Mouse (Mus musculus) thymus, adult 2 months (tissue): ENCODE results near the gene Zan. TPM values are rescaled to one million over a fixed set of nuclear protein-coding genes. Genes with fewer than 3 reads are reported as not detected.

Experiments
- DNase-seq: peaks from one replicate; pipeline ENCODE4 v3.0.0; 2021
- H3K27ac ChIP-seq: fragments of 200-500 bp; 2 replicates; pipeline ENCODE4 v1.5.1; 2012; ENCODE audit warnings: low read length, control low read depth; ENCODE audit not compliant: control insufficient read depth, insufficient read depth
- H3K27me3 ChIP-seq: fragments of 200-500 bp; 2 replicates; pipeline ENCODE4 v1.6.1; 2012; ENCODE audit warnings: mild to moderate bottlenecking, low read length, moderate library complexity, mixed read lengths; ENCODE audit not compliant: control insufficient read depth, insufficient read depth
- H3K36me3 ChIP-seq: fragments of 200-500 bp; 2 replicates; pipeline ENCODE4 v1.6.1; 2012; ENCODE audit warnings: mild to moderate bottlenecking, low read length, moderate library complexity; ENCODE audit not compliant: control insufficient read depth, insufficient read depth
- H3K4me1 ChIP-seq: fragments of 200-500 bp; replicated peaks from 2 replicates; pipeline ENCODE4 v1.6.1; 2012; ENCODE audit warnings: low read length; ENCODE audit not compliant: control insufficient read depth, insufficient read depth
- H3K4me3 ChIP-seq: fragments of 200-500 bp; 2 replicates; pipeline ENCODE4 v1.5.1; 2012; ENCODE audit warnings: mild to moderate bottlenecking, low read length, control low read depth, moderate library complexity; ENCODE audit not compliant: control insufficient read depth, insufficient read depth
- CTCF ChIP-seq: fragments of 200-500 bp; IDR thresholded peaks from 2 replicates; pipeline ENCODE4 v1.5.1; 2012; ENCODE audit warnings: mild to moderate bottlenecking, control low read depth, low read length, moderate library complexity, borderline replicate concordance; ENCODE audit not compliant: control insufficient read depth, poor library complexity, insufficient read depth; ENCODE audit errors: extremely low read depth
- POLR2A ChIP-seq: fragments of 200-500 bp; IDR thresholded peaks from 2 replicates; pipeline ENCODE4 v1.6.1; 2012; ENCODE audit warnings: mild to moderate bottlenecking, low read length, control low read depth, moderate library complexity; ENCODE audit not compliant: control insufficient read depth, poor library complexity, insufficient read depth; ENCODE audit errors: extremely low read depth
- WGBS: fragments of 180-500 bp; shearing (Covaris S2); methylation state at CpG from one replicate; pipeline ENCODE4 v1.1.7; 2018; 5-methylcytosine and 5-hydroxymethylcytosine counted together
- polyA plus RNA-seq: library from polyadenylated mRNA; depleted of rRNA; stranded (reverse); fragments of >200 nt; gene quantifications from 2 replicates; pipeline ENCODE4 v1.2.3, GENCODE M21; 2012

Zan gene
- polyA plus RNA-seq, 1 experiment = 0.36 TPM

DNA sequence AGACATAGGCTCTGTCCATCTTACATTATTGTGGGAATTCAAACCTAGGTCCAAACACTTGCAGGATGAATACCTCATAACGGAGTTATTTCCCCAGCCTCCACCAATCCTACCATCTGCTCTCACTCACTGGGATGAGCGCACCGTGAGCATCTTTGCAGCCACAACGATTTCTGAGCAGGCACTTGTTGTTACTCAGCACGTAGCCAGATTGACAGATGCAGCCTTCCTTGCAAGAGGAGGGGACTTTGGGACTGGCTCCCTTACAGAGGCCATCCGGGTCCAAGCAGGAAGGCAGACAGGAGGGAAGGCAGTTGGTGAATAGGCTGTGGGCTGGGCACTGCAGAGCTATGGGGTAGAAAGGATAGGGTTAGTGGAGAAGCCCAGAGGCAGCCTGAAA, 67.4 kb downstream of the Zan start:
- Histone ChIP-seq H3K27ac (no peak overlapping the region), H3K4me1 (no peaks in the 10 kb centered on the region), H3K27me3 (no peaks in the 10 kb centered on the region), H3K36me3 (no peaks in the 10 kb centered on the region), H3K4me3 (no peak overlapping the region)
- no peak for DNase-seq
- WGBS = 90% methylated on average over 6 of the region's 6 CpGs
- TF ChIP-seq CTCF = no peak
- TF ChIP-seq POLR2A = no peak

DNA sequence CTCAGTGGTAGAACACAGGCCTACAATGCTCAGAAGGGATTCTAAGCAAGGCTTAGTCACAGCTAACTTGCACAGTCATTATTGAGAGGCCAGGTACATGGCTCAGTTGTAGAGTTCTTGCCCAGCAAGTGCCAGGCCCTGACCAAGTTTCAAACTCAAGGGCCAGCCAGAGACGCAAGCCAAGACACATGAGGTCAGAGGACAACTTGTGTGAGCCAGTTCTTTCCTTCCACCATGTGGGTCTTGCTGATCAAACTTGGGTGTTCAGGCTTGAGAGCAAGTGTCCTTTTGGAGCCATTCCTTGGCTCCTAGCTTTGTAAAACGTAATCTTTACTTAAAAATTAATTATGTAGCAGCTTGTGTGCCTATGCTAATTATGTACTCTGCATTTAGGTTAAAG, 72.8 kb downstream of the Zan start:
- no peak overlapping the region for H3K4me3 ChIP-seq
- 94% methylated on average over 2 of the region's 2 CpGs for WGBS
- H3K27ac ChIP-seq = no peak overlapping the region
- no peaks in the 10 kb centered on the region for H3K27me3 ChIP-seq
- no peaks in the 10 kb centered on the region for H3K4me1 ChIP-seq
- TF ChIP-seq POLR2A (no peak), CTCF (no peak)
- no peak for DNase-seq
- no peaks in the 10 kb centered on the region for H3K36me3 ChIP-seq

DNA sequence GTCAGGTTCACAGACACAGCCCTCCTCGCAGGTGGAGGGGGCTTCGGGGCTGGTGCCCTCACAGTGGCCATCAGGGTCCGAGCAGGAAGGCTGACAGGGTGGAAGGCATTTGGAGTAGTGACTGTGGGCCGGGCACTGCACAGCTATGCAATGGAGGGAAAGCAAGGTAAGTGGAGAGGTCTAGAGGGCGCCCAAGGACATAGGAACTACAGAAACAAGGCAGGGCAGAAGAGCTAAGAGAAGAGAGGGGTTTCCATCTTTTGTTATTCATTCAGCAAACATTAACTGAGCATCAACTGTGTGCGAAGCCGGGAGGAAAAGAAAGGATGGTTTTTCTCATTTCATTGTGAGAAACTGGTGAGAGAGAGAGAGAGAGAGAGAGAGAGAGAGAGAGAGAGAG, 82.4 kb downstream of the Zan start:
- H3K4me1 ChIP-seq = no peaks in the 10 kb centered on the region
- H3K36me3 ChIP-seq = no peaks in the 10 kb centered on the region
- no peak overlapping the region for H3K4me3 ChIP-seq
- no peak for DNase-seq
- no peaks in the 10 kb centered on the region for H3K27me3 ChIP-seq
- TF ChIP-seq POLR2A (no peak), CTCF (no peak)
- H3K27ac ChIP-seq = no peak overlapping the region
- 68% methylated on average over 7 of the region's 7 CpGs for WGBS

DNA sequence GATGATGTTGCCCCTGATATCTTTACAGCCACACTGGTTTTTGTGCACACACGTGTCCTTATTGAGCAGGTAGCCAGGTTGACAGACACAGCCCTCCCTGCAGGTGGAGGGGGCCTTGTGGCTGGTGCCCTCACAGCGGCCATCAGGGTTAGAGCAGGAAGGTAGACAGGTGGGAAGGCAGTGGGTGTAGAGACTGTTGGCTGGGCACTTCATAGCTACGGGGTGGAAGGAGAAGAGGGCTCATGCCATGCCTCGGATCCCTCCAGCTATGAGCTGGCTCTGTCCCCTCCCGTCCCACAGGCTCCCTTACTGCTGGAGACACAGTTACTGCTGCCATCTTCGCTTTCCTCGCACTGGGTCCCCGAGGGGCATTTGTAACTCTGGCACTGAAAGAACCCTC, 85.2 kb downstream of the Zan start:
- no peak for TF ChIP-seq CTCF
- TF ChIP-seq POLR2A = no peak

DNA sequence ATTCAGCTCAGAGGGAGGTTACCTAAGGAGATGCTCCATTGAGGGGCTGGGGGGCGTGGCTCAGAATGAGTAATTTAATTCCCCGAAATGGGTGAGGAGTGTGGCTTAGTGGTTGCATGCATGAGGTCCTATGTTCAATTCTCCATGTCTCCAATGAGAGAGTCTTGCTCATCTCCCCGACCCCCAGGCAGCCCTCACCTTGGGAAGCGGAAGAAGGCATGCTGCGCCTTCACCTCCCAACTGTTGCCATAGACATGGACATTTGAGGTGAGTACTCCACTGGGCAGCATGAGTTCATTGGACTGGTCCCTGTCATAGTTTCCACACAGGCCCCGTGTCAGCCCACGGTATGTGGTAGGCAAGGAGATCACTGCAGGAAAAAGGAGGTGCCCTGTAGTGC, 90.2 kb downstream of the Zan start:
- Histone ChIP-seq H3K27me3 (no peaks in the 10 kb centered on the region), H3K36me3 (no peaks in the 10 kb centered on the region), H3K4me3 (no peak overlapping the region), H3K27ac (no peak overlapping the region), H3K4me1 (no peaks in the 10 kb centered on the region)
- TF ChIP-seq CTCF = no peak
- no peak for TF ChIP-seq POLR2A
- DNase-seq = no peak
- WGBS = 88% methylated on average over 7 of the region's 7 CpGs

More for the DNA sequence above, 85.2 kb downstream of the Zan start:
- Histone ChIP-seq H3K4me1 (no peaks in the 10 kb centered on the region), H3K27ac (no peak overlapping the region), H3K36me3 (no peaks in the 10 kb centered on the region), H3K27me3 (no peaks in the 10 kb centered on the region), H3K4me3 (no peak overlapping the region)
- WGBS = 90% methylated on average over 8 of the region's 8 CpGs
- DNase-seq = no peak

DNA sequence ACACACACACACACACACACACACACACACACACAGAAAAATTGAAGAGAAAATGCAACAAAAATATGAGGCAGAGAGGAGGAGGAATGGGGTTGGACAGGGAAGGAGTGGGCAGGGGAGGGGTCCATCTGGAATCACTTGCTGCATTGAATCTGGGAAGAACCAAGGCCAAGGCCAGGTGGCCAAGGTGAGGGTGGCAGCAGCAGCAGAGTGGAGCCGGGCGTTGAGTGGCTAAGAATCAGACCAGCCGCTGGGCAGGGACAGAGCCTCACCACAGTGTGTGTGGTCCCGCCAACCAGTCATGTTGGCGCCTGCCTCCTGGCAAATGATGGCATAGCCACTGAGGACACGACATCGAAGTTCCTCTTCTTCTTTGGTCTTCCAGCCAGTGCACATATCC, 93.4 kb downstream of the Zan start:
- no peak for DNase-seq
- Histone ChIP-seq H3K36me3 (no peaks in the 10 kb centered on the region), H3K27ac (no peak overlapping the region), H3K4me3 (no peak overlapping the region), H3K4me1 (no peaks in the 10 kb centered on the region), H3K27me3 (no peaks in the 10 kb centered on the region)
- 81% methylated on average over 7 of the region's 7 CpGs for WGBS
- TF ChIP-seq CTCF (no peak), POLR2A (no peak)

DNA sequence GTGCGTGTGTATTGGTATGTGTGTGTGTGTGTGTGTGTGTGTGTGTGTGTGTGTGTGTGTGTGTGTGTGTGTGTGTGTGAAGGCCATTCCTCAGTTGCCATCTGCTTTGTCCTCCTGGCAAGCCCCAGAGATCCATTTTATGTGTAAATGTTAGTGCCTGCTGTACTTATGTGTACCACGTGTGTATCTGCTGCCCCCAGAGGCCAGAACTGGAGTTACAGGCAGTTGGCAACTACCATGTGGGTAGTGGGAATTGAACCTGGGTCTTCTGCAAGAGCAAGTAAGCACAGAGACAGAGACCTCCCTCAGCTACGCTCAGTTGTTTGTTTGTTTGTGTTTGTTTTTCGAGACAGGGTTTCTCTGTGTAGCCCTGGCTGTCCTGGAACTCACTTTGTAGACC, 95.7 kb downstream of the Zan start:
- no peaks in the 10 kb centered on the region for H3K36me3 ChIP-seq
- TF ChIP-seq POLR2A (no peak), CTCF (no peak)
- DNase-seq = peak; percentile 76
- no peaks in the 10 kb centered on the region for H3K27me3 ChIP-seq
- H3K27ac ChIP-seq = no peak overlapping the region
- no peaks in the 10 kb centered on the region for H3K4me1 ChIP-seq
- 67% methylated on average over 4 of the region's 4 CpGs for WGBS
- no peak overlapping the region for H3K4me3 ChIP-seq
